Mouse (Mus musculus): ENCODE measurements around the gene Cotl1. TPM values are rescaled to one million over a fixed set of nuclear protein-coding genes. Genes with fewer than 3 reads are reported as not detected.
A peak's percentile ranks its signal among the peaks of the same experiment; 100 is the strongest.

The Cotl1 gene
- polyA plus RNA-seq, 1 experiment from 2014 or later = 262 TPM

DNA sequence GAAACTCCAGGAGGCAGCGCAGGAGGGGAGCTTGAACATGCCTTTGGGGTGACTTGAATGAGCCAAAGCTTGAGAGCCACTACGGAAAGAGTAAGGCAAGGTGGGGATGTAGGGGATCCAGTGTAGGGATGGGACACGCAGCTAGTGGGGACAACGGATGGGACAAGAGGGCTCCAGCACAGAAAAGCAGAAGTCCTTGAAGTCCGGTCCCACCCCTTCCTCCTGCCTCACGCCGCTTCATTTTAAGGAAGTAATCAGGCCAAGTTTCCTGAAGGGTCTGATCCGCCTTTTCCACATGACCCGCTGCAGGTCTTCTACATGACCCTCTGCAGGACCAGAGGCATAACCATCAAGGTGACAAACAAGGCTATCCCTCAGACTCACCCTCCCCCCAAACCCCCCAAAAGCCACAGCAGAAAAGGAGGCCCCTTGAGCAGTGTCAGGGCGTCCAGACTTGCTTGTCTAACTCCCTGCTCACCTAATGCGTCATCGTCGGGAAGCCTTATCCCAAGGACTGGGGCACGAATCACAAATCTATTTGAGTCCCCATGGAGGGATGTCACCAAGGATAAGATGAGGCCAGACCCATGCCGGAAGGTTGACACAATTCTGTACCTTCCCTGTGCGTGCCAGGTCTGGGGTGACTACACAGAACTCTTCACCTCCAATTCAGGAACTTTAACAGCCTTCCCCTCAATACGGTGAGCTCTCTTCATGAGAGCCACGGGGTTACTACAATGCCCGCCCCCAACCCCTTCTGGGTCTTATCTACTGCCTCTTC is 14.2 kb downstream of the Cotl1 start:
- 77% methylated on average over 19 of the region's 19 CpGs for WGBS
- Histone ChIP-seq H3K36me3 (ENCODE audit: control insufficient read depth, insufficient read depth, low read length) (peaks cover 3% of the 10 kb centered on the region; the same call in 1 of the 2 replicates), H3K4me1 (ENCODE audit: control insufficient read depth, insufficient read depth, low read length) (peaks cover 57% of the 10 kb centered on the region)

DNA sequence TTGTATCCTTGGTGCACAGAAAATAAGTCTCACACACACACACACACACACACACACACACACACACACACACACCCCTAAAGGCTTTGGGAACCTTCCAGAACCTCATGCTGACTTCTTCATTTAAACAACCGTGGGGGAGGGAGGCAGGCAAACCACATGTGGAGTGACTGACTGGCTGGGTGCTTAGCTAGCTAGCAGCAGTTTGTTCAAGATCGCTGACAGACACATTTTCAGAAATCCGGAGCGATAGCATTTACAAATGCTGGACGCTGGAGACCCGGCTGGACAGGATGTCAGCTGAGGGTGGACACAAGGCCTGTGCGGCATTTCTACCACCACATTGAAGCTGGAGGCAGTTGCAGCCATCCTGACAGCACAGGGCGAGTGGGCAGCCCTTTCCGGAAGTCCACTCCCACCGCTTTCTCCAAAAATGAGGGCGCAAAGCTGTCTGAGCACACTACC is 15.5 kb downstream of the Cotl1 start:
- Histone ChIP-seq H3K4me3 (ENCODE audit: low read length) (no peak overlapping the region), H3K9me3 (ENCODE audit: control insufficient read depth, low read length) (no peaks in the 10 kb centered on the region), H3K4me2 (ENCODE audit: low read depth, low read length) (no peak overlapping the region), H3K4me1 (ENCODE audit: control insufficient read depth, insufficient read depth, low read length) (peaks cover 44% of the 10 kb centered on the region), H3K9ac (ENCODE audit: low read depth, low read length) (no peak overlapping the region; the same call in 1 of the 2 replicates), H3K27ac (ENCODE audit: low read length) (peak overlapping the region; percentile 35; the same call in 1 of the 2 replicates), H3K27me3 (replicated peaks; ENCODE audit: control insufficient read depth, insufficient read depth, low read length) (no peaks in the 10 kb centered on the region), H3K36me3 (ENCODE audit: control insufficient read depth, insufficient read depth, low read length) (peaks cover 8% of the 10 kb centered on the region)
- ATAC-seq = no peak
- 65% methylated on average over 11 of the region's 11 CpGs for WGBS

More for the DNA sequence above, 14.2 kb downstream of the Cotl1 start:
- Histone ChIP-seq H3K9ac (ENCODE audit: low read depth, low read length) (no peak overlapping the region), H3K4me3 (ENCODE audit: low read length) (no peak overlapping the region), H3K27me3 (replicated peaks; ENCODE audit: control insufficient read depth, insufficient read depth, low read length) (no peaks in the 10 kb centered on the region), H3K9me3 (ENCODE audit: control insufficient read depth, low read length) (no peaks in the 10 kb centered on the region), H3K4me2 (ENCODE audit: low read depth, low read length) (no peak overlapping the region), H3K27ac (ENCODE audit: low read length) (0 out of 2 replicates have a peak overlapping the region, but pooled peaks have one; percentile 24)
- ATAC-seq = no peak

DNA sequence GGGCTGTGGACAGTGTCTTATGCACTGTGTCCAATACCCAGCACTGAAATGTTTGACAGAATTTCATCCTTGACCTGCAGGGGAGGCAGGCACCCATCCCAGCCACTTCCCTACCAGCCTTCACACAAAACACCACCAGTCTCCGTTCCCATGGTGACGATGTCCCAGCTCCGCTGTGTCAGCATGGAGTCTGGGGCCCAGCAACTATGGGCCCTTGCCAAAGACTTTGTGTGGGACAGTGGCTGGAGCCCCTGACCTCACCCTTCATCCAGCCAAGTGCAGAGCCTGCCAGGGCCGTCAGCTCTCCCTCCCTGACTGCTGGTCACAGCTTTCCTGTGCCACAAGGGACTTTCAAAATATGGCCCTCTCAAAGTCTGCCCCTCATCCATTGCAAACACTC is 16.2 kb downstream of the Cotl1 start:
- Histone ChIP-seq H3K9me3 (ENCODE audit: control insufficient read depth, low read length) (no peaks in the 10 kb centered on the region), H3K27me3 (replicated peaks; ENCODE audit: control insufficient read depth, insufficient read depth, low read length) (no peaks in the 10 kb centered on the region), H3K27ac (ENCODE audit: low read length) (no peak overlapping the region), H3K4me3 (ENCODE audit: low read length) (no peak overlapping the region), H3K9ac (ENCODE audit: low read depth, low read length) (no peak overlapping the region), H3K4me2 (ENCODE audit: low read depth, low read length) (no peak overlapping the region), H3K4me1 (ENCODE audit: control insufficient read depth, insufficient read depth, low read length) (peaks cover 36% of the 10 kb centered on the region), H3K36me3 (ENCODE audit: control insufficient read depth, insufficient read depth, low read length) (peaks cover 8% of the 10 kb centered on the region)
- ATAC-seq = no peak
- WGBS = 80% methylated on average over 4 of the region's 4 CpGs

DNA sequence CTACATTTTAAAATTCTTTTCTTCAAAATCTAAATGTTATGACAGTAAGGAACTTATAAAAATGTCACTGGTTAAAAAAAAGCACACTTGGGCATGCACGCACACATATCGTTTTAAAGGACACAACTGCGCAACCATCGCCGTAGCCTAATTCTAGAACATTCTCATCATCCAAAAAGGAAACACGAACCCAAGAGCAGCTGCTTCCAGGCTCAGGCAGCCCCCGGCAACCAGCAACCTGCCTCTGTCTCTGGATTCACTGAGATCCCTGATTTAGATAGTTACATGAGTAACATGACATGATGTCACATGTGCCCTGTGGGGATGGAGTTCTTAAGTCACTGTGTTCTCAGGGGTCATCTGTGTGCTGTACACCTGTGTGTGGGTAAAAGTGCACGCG is 17.1 kb downstream of the Cotl1 start:
- H3K27ac ChIP-seq (ENCODE audit: low read length) = no peak overlapping the region
- no peak overlapping the region for H3K4me2 ChIP-seq (ENCODE audit: low read depth, low read length)
- peaks cover 8% of the 10 kb centered on the region for H3K36me3 ChIP-seq (ENCODE audit: control insufficient read depth, insufficient read depth, low read length)
- ATAC-seq = no peak
- no peaks in the 10 kb centered on the region for H3K9me3 ChIP-seq (ENCODE audit: control insufficient read depth, low read length)
- no peaks in the 10 kb centered on the region for H3K27me3 ChIP-seq (replicated peaks; ENCODE audit: control insufficient read depth, insufficient read depth, low read length)
- H3K4me1 ChIP-seq (ENCODE audit: control insufficient read depth, insufficient read depth, low read length) = peaks cover 35% of the 10 kb centered on the region
- 90% methylated on average over 9 of the region's 9 CpGs for WGBS
- H3K9ac ChIP-seq (ENCODE audit: low read depth, low read length) = no peak overlapping the region
- no peak overlapping the region for H3K4me3 ChIP-seq (ENCODE audit: low read length)

GRCm38 (mm10) chr8:119821691-119822090 is 18.7 kb downstream of the Cotl1 start:
- Histone ChIP-seq H3K4me2 (ENCODE audit: low read depth, low read length) (no peak overlapping the region), H3K27ac (ENCODE audit: low read length) (no peak overlapping the region), H3K4me1 (ENCODE audit: control insufficient read depth, insufficient read depth, low read length) (peaks cover 31% of the 10 kb centered on the region), H3K9me3 (ENCODE audit: control insufficient read depth, low read length) (no peaks in the 10 kb centered on the region), H3K9ac (ENCODE audit: low read depth, low read length) (no peak overlapping the region), H3K27me3 (replicated peaks; ENCODE audit: control insufficient read depth, insufficient read depth, low read length) (no peaks in the 10 kb centered on the region), H3K36me3 (ENCODE audit: control insufficient read depth, insufficient read depth, low read length) (peaks cover 8% of the 10 kb centered on the region), H3K4me3 (ENCODE audit: low read length) (no peak overlapping the region)
- 92% methylated on average over 6 of the region's 6 CpGs for WGBS
- ATAC-seq = no peak

DNA sequence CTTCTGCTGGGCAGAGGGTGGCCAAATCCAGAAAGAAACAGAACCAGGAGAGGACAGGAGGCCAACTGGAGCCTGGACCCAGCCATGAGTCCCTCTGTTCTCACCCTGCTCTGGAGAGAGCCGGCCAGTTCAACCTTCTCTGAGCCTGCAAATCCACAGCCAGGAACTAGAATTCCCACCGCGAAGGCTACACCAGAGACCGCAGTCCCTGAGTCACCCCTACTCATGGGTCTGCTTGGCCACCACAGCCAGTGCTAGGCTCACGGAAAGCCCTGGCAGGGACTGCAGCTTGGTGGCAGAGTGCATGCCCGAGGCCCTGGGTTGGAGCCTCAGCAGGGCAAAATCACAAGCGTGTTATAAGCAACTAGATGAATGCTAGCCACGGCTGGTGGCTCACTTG is 20.4 kb downstream of the Cotl1 start:
- H3K4me2 ChIP-seq (ENCODE audit: low read depth, low read length) = no peak overlapping the region
- peaks cover 25% of the 10 kb centered on the region for H3K4me1 ChIP-seq (ENCODE audit: control insufficient read depth, insufficient read depth, low read length)
- no peak overlapping the region for H3K4me3 ChIP-seq (ENCODE audit: low read length)
- WGBS = 91% methylated on average over 8 of the region's 8 CpGs
- H3K36me3 ChIP-seq (ENCODE audit: control insufficient read depth, insufficient read depth, low read length) = peaks cover 10% of the 10 kb centered on the region
- H3K9me3 ChIP-seq (ENCODE audit: control insufficient read depth, low read length) = no peaks in the 10 kb centered on the region
- no peak overlapping the region for H3K27ac ChIP-seq (ENCODE audit: low read length)
- H3K27me3 ChIP-seq (replicated peaks; ENCODE audit: control insufficient read depth, insufficient read depth, low read length) = no peaks in the 10 kb centered on the region
- no peak overlapping the region for H3K9ac ChIP-seq (ENCODE audit: low read depth, low read length)
- no peak for ATAC-seq

DNA sequence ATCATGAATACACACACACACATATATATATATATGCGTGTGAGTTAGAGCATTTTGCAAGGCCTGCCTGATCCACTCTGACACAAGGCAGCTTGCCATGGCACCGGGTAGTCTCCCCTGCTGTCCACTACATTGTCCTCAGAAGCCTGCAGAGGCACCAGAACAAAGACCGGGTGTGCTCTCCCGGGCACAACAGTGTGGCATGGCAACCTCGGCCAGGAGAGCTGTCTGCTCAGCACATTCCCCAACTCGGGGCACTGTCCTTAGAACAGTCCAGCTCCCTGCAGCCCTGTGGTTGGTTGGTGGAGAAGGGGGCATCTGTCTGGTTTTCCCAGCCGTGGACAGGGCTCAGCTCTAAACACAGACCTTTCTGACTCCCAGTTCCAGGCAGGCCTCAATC is 21.0 kb downstream of the Cotl1 start:
- peaks cover 10% of the 10 kb centered on the region for H3K36me3 ChIP-seq (ENCODE audit: control insufficient read depth, insufficient read depth, low read length)
- no peak overlapping the region for H3K4me2 ChIP-seq (ENCODE audit: low read depth, low read length)
- no peak overlapping the region; the same call in 1 of the 2 replicates for H3K9ac ChIP-seq (ENCODE audit: low read depth, low read length)
- no peak for ATAC-seq
- H3K27ac ChIP-seq (ENCODE audit: low read length) = no peak overlapping the region
- no peak overlapping the region for H3K4me3 ChIP-seq (ENCODE audit: low read length)
- H3K9me3 ChIP-seq (ENCODE audit: control insufficient read depth, low read length) = no peaks in the 10 kb centered on the region
- 65% methylated on average over 7 of the region's 7 CpGs for WGBS
- H3K27me3 ChIP-seq (replicated peaks; ENCODE audit: control insufficient read depth, insufficient read depth, low read length) = no peaks in the 10 kb centered on the region
- peaks cover 23% of the 10 kb centered on the region for H3K4me1 ChIP-seq (ENCODE audit: control insufficient read depth, insufficient read depth, low read length)

DNA sequence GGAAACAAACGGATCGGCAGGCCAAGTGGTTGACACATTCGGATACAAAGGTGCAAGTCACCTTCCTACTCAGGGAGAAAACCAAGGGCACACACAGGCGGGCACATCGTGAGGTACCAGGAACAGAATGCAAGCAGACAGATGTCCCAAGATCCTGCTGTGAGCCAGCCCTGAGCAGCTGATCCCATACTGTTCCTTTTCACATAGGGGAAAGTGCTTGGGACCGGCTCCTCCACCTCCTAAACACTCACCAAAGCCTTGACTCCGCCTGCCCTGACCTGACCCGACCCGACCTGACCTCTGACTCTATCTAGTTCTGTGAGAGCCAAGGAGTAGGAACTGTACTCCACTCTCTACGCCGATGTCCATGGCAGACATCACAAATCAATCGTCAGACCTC is 22.9 kb downstream of the Cotl1 start:
- Histone ChIP-seq H3K9ac (ENCODE audit: low read depth, low read length) (0 out of 2 replicates have a peak overlapping the region, but pooled peaks have one; percentile 18), H3K27ac (ENCODE audit: low read length) (peak overlapping the region; percentile 47), H3K4me2 (ENCODE audit: low read depth, low read length) (no peak overlapping the region), H3K9me3 (ENCODE audit: control insufficient read depth, low read length) (no peaks in the 10 kb centered on the region), H3K27me3 (replicated peaks; ENCODE audit: control insufficient read depth, insufficient read depth, low read length) (no peaks in the 10 kb centered on the region), H3K4me1 (ENCODE audit: control insufficient read depth, insufficient read depth, low read length) (peaks cover 41% of the 10 kb centered on the region), H3K4me3 (ENCODE audit: low read length) (no peak overlapping the region), H3K36me3 (ENCODE audit: control insufficient read depth, insufficient read depth, low read length) (peaks cover 10% of the 10 kb centered on the region)
- ATAC-seq = no peak
- WGBS = 38% methylated on average over 12 of the region's 12 CpGs

DNA sequence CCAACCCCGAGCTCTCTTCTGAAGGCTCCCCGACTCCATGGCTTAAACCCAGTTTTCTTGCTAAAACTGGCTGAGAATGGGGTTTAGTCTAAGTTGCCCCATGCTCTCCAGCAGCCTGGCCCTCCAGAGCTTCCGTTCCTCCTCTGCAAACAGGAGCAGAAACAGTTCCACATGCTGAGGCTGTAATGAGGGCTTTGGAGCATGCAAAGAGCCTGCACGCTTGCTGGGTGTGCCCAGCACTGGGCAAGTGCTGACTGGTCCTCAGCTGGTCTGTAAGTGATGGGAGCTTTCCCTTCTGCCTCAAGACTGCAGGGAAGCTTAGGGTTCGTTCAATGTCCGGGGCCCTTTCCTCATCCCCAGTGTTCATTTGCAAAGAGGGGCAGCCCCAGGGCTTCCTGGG is 24.1 kb downstream of the Cotl1 start:
- no peak overlapping the region for H3K4me3 ChIP-seq (ENCODE audit: low read length)
- H3K4me1 ChIP-seq (ENCODE audit: control insufficient read depth, insufficient read depth, low read length) = peaks cover 53% of the 10 kb centered on the region
- H3K9me3 ChIP-seq (ENCODE audit: control insufficient read depth, low read length) = no peaks in the 10 kb centered on the region
- no peaks in the 10 kb centered on the region for H3K27me3 ChIP-seq (replicated peaks; ENCODE audit: control insufficient read depth, insufficient read depth, low read length)
- H3K4me2 ChIP-seq (ENCODE audit: low read depth, low read length) = no peak overlapping the region
- H3K36me3 ChIP-seq (ENCODE audit: control insufficient read depth, insufficient read depth, low read length) = peaks cover 7% of the 10 kb centered on the region; the same call in 1 of the 2 replicates
- H3K9ac ChIP-seq (ENCODE audit: low read depth, low read length) = no peak overlapping the region
- 76% methylated on average over 6 of the region's 6 CpGs for WGBS
- no peak for ATAC-seq
- no peak overlapping the region for H3K27ac ChIP-seq (ENCODE audit: low read length)

Measured in intestine, embryonic 16.5 days (tissue).